In the genomic region with DNA sequence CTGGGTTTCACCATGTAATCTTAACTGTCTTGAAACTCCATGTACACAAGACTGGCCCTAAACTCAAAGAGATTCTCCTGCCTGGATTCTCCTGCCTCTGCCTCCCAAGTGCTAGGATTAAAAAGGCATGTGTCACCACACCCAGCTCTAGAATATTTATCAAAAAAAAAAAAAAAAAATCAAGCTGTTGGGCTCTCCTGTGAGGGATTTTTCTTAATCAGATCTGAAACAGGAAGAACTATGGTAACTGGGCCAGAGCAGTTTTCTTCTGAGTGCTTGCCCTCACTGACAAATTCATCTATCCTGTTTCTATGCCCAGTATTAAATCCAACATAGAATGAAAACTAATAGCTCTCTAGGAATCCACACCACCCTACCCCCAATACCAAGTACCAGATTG, we compare ENCODE assay signal across 29 mouse cellular contexts. TPM values are rescaled to one million over a fixed set of nuclear protein-coding genes. Genes with fewer than 3 reads are reported as not detected.
DNase-seq lines count a peak whose midpoint lies in the region; ATAC-seq and TF ChIP-seq lines count a peak whose summit lies in the region.
"Had no signal": no experiment of that assay in that cellular context is flagged by ENCODE, and none has a peak within 500 bp of the region (broad histone marks: within the 10 kb centered on the region; RNA-seq: fewer than 3 reads in every experiment).

No protein-coding gene starts in this region.

- DNase-seq in liver, embryonic 14.5 days (ENCODE audit: low read depth in 3 of 3, low spot score in 3 of 3): no peak
- DNase-seq in liver: no peak
- peak; percentile 44 for DNase-seq in A20 (ENCODE audit: low read depth, low spot score)
- DNase-seq in cerebellum, adult 18-20 months: no peak
- DNase-seq: adrenal gland, adult 2 months; adrenal gland, postnatal 14 days; B cell, adult 2 months; cerebellum, adult 11 months; cerebellum, adult 8-10 months; cerebellum, postnatal 14 days; forebrain, postnatal 0 days; gastrocnemius, adult 2 months; gastrocnemius, postnatal 14 days; heart, adult 18-20 months; heart, postnatal 10 days; heart, postnatal 36 days had no signal

- no peak for ATAC-seq in liver, embryonic 14.5 days (ENCODE audit: insufficient read depth)
- no peak for ATAC-seq in liver, embryonic 15.5 days (ENCODE audit: insufficient read depth)
- no peak for ATAC-seq in hindbrain, embryonic 13.5 days (ENCODE audit: low FRiP score)
- ATAC-seq: forebrain, embryonic 14.5 days; forebrain, postnatal 0 days; hindbrain, postnatal 0 days; inflammation-experienced regulatory T-cells, adult 6 months had no signal

- peak overlapping the region; percentile 52 for H3K27ac ChIP-seq in liver, embryonic 14.5 days
- H3K27ac ChIP-seq in liver, embryonic 15.5 days (replicated peaks): peak overlapping the region; percentile 57
- H3K27ac ChIP-seq in hindbrain, embryonic 13.5 days: no peak overlapping the region
- H3K27ac ChIP-seq: embryonic facial prominence, embryonic 12.5 days; embryonic facial prominence, embryonic 15.5 days; gastrocnemius, adult 2 months; heart, embryonic 15.5 days; hindbrain, embryonic 10.5 days; hindbrain, embryonic 14.5 days; hindbrain, postnatal 0 days had no signal

- H3K4me3 ChIP-seq in liver, embryonic 14.5 days (ENCODE audit: insufficient read depth in 1 of 2, low read depth in 2 of 2, low read length in 2 of 2): no peak overlapping the region
- no peak overlapping the region for H3K4me3 ChIP-seq in liver, embryonic 15.5 days (replicated peaks)
- no peak overlapping the region for H3K4me3 ChIP-seq in hindbrain, embryonic 13.5 days
- H3K4me3 ChIP-seq: embryonic facial prominence, embryonic 12.5 days; embryonic facial prominence, embryonic 15.5 days; gastrocnemius, adult 2 months; heart, embryonic 12.5 days; heart, embryonic 15.5 days; hindbrain, embryonic 10.5 days had no signal

- TF ChIP-seq EP300 in liver, embryonic 14.5 days (IDR thresholded peaks at IDR 0.05; ENCODE audit: low read depth): no peak

- no peak overlapping the region for H3K9ac ChIP-seq in liver, embryonic 14.5 days (replicated peaks)
- H3K9ac ChIP-seq in liver, embryonic 15.5 days: no peak overlapping the region
- no peak overlapping the region for H3K9ac ChIP-seq in hindbrain, embryonic 13.5 days
- H3K9ac ChIP-seq: embryonic facial prominence, embryonic 12.5 days; embryonic facial prominence, embryonic 15.5 days; forebrain, postnatal 0 days; heart, embryonic 12.5 days; heart, embryonic 15.5 days; hindbrain, embryonic 14.5 days had no signal

- no peak for TF ChIP-seq CTCF in liver, embryonic 14.5 days (IDR thresholded peaks at IDR 0.05; ENCODE audit: low read depth)

- H3K4me2 ChIP-seq in liver, embryonic 14.5 days (ENCODE audit: low read depth): peak overlapping the region; percentile 12; the same call in 1 of the 2 replicates
- H3K4me2 ChIP-seq in liver, embryonic 15.5 days: no peak overlapping the region
- no peak overlapping the region for H3K4me2 ChIP-seq in hindbrain, embryonic 13.5 days
- H3K4me2 ChIP-seq: embryonic facial prominence, embryonic 12.5 days; embryonic facial prominence, embryonic 15.5 days; heart, embryonic 12.5 days; heart, embryonic 15.5 days; hindbrain, embryonic 14.5 days had no signal

- no peaks in the 10 kb centered on the region for H3K27me3 ChIP-seq in liver, embryonic 14.5 days (ENCODE audit: control insufficient read depth, insufficient read depth, low read length)
- H3K27me3 ChIP-seq in liver, embryonic 15.5 days: no peaks in the 10 kb centered on the region
- no peaks in the 10 kb centered on the region for H3K27me3 ChIP-seq in hindbrain, embryonic 13.5 days
- H3K27me3 ChIP-seq: CH12.LX; embryonic facial prominence, embryonic 12.5 days; embryonic facial prominence, embryonic 15.5 days; heart, embryonic 12.5 days; heart, embryonic 15.5 days had no signal

- no peaks in the 10 kb centered on the region for H3K9me3 ChIP-seq in liver, embryonic 14.5 days (ENCODE audit: control insufficient read depth, low read length)
- H3K9me3 ChIP-seq in liver, embryonic 15.5 days (replicated peaks): no peaks in the 10 kb centered on the region
- no peaks in the 10 kb centered on the region for H3K9me3 ChIP-seq in hindbrain, embryonic 13.5 days
- H3K9me3 ChIP-seq: embryonic facial prominence, embryonic 12.5 days; embryonic facial prominence, embryonic 15.5 days; G1E; heart, embryonic 12.5 days; heart, embryonic 15.5 days; hindbrain, embryonic 10.5 days had no signal

- peaks cover 2% of the 10 kb centered on the region for H3K36me3 ChIP-seq in liver, embryonic 14.5 days (replicated peaks; ENCODE audit: control insufficient read depth, insufficient read depth, low read depth)
- peaks cover 10% of the 10 kb centered on the region; the same call in 1 of the 2 replicates for H3K36me3 ChIP-seq in liver, embryonic 15.5 days (replicated peaks)
- H3K36me3 ChIP-seq in hindbrain, embryonic 13.5 days: no peaks in the 10 kb centered on the region
- H3K36me3 ChIP-seq: embryonic facial prominence, embryonic 12.5 days; embryonic facial prominence, embryonic 15.5 days; heart, embryonic 12.5 days; heart, embryonic 15.5 days; hindbrain, embryonic 10.5 days had no signal

- H3K4me1 ChIP-seq in liver, embryonic 14.5 days (replicated peaks; ENCODE audit: control insufficient read depth in 2 of 2, insufficient read depth in 2 of 2, low read length in 1 of 2): peaks cover 51 to 56% of the 10 kb centered on the region in 2 experiments
- H3K4me1 ChIP-seq in liver, embryonic 15.5 days (replicated peaks): peaks cover 87% of the 10 kb centered on the region
- H3K4me1 ChIP-seq in hindbrain, embryonic 13.5 days (replicated peaks): no peaks in the 10 kb centered on the region
- H3K4me1 ChIP-seq: embryonic facial prominence, embryonic 12.5 days; embryonic facial prominence, embryonic 15.5 days; hindbrain, embryonic 10.5 days had no signal

RNA-seq across cellular contexts. Expression of gene Ptbp3, which starts 13.5 kb away (rescaled TPM):
- 22.7 and 26.6 TPM in 2 replicates for polyA plus RNA-seq in liver, embryonic 14.5 days (2012; rRNA removed)
- polyA plus RNA-seq in liver, embryonic 14.5 days (2014; fragmentation: Nextera tagmentation; extraction: Ambion mirVana): 64.7 and 72.3 TPM in 2 replicates
- polyA plus RNA-seq in liver, embryonic 15.5 days (2015; fragmentation: Nextera tagmentation; extraction: Ambion mirVana): 50.5 and 60.6 TPM in 2 replicates
- 21.5 and 22.2 TPM in 2 replicates for polyA plus RNA-seq in hindbrain, embryonic 13.5 days (2015; fragmentation: Nextera tagmentation; extraction: Ambion mirVana)

RNA-seq across cellular contexts. Expression of gene Hsdl2, which starts 45.7 kb away (rescaled TPM):
- polyA plus RNA-seq in liver, embryonic 14.5 days (2012; rRNA removed): 5.5 and 10.4 TPM in 2 replicates
- 16.3 and 17.6 TPM in 2 replicates for polyA plus RNA-seq in liver, embryonic 14.5 days (2014; fragmentation: Nextera tagmentation; extraction: Ambion mirVana)
- polyA plus RNA-seq in liver, embryonic 15.5 days (2015; fragmentation: Nextera tagmentation; extraction: Ambion mirVana): 19.2 and 19.6 TPM in 2 replicates
- 41.4 and 46.8 TPM in 2 replicates for polyA plus RNA-seq in hindbrain, embryonic 13.5 days (2015; fragmentation: Nextera tagmentation; extraction: Ambion mirVana)
